Mouse (Mus musculus) limb, embryonic 12.5 days (tissue): ENCODE data around the gene Ifitm6. TPM values are rescaled to one million over a fixed set of nuclear protein-coding genes. Genes with fewer than 3 reads are reported as not detected.
A peak's percentile ranks its signal among the peaks of the same experiment; 100 is the strongest.
"Not testable (repeated sequence)": the region's sequence is repeated elsewhere in the genome, so short reads cannot be mapped to it uniquely, and the experiment has no call there.

Experiments
- ATAC-seq: fragments of 200-750 bp; cut with Nextera tagmentation; 2 replicates; pipeline ENCODE4 v1.8.0; 2017; ENCODE audit warnings: low read depth, moderate TSS enrichment; ENCODE audit not compliant: insufficient number of reproducible peaks, insufficient read depth, low FRiP score, low TSS enrichment
- H3K27ac ChIP-seq: fragments of 300-500 bp; sonication (generic); 2 replicates; pipeline ENCODE4 v1.5.1; 2016; ENCODE audit warnings: mild to moderate bottlenecking, moderate library complexity
- H3K27me3 ChIP-seq: fragments of 300-500 bp; sonication (generic); 2 replicates; pipeline ENCODE4 v1.6.1; 2016; ENCODE audit warnings: mild to moderate bottlenecking, moderate library complexity
- H3K36me3 ChIP-seq: fragments of 300-500 bp; sonication (generic); 2 replicates; pipeline ENCODE4 v1.6.1; 2016; ENCODE audit warnings: mild to moderate bottlenecking, moderate library complexity
- H3K4me1 ChIP-seq: fragments of 300-500 bp; sonication (generic); replicated peaks from 2 replicates; pipeline ENCODE4 v1.6.1; 2016
- H3K4me2 ChIP-seq: fragments of 300-500 bp; sonication (generic); 2 replicates; pipeline ENCODE4 v1.6.1; 2016; ENCODE audit warnings: mild to moderate bottlenecking, moderate library complexity
- H3K4me3 ChIP-seq: fragments of 300-500 bp; sonication (generic); replicated peaks from 2 replicates; pipeline ENCODE4 v1.5.1; 2016; ENCODE audit warnings: mild to moderate bottlenecking
- H3K9ac ChIP-seq: fragments of 300-500 bp; sonication (generic); replicated peaks from 2 replicates; pipeline ENCODE4 v1.6.1; 2016; ENCODE audit warnings: mild to moderate bottlenecking, moderate library complexity
- H3K9me3 ChIP-seq: fragments of 300-500 bp; sonication (generic); 2 replicates; pipeline ENCODE4 v1.6.1; 2016; ENCODE audit warnings: mild to moderate bottlenecking, moderate library complexity
- WGBS: fragments of 180-500 bp; shearing (Covaris S2); methylation state at CpG from one replicate; pipeline ENCODE4 v1.1.7; 2016; 5-methylcytosine and 5-hydroxymethylcytosine counted together
- polyA plus RNA-seq: library from polyadenylated mRNA; unstranded; fragments of >200 nt; fragmentation: Nextera tagmentation; extraction: Ambion mirVana; gene quantifications from 2 replicates; pipeline ENCODE4 v1.2.1, GENCODE M21; 2016

The Ifitm6 gene
- polyA plus RNA-seq, 1 experiment from 2014 or later = not detected

DNA sequence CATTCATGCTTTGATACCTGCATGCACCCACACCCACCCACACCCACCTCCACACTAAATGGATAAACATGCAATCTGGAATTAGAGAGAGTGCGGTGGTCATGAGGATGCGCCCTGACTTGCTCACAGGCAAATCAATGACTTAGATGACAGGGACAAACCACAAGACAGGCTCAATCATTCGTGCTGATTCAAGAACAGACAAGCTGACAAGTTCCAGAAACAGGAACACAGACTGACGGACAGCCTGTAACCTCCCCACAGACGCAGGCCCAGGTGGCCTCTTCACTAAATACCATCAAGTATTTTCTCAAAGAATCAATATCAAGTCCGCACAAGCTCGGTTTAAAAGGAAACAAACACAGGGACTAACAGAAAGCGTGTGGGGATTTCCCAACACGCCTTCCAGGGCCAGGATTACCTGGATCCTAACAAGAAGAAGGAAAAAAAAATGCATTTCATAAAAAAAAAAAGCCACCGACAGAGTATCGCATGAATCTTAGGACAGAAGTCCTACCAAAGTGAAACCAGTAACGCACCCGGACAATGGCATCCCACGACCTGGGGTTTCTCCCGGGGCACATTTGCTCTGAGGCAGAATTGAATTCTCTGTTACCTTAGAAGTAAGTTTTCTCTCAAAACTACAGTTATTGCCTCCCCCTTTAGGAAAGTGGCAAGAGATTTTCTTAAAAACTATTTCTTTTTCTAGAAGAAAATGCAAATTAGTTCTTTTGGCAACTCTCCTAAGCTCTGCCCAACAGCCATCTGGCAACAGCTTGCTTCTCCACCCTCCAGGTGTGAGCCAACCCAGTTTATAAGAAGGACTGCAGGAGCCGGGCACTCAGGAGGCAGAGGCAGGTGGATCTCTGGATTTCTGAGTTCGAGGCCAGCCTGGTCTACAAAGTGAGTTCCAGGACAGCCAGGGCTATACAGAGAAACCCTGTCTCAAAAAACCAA, 30.3 kb downstream of the Ifitm6 start:
- H3K9ac ChIP-seq = no peak overlapping the region
- WGBS = 87% methylated on average over 17 of the region's 17 CpGs

DNA sequence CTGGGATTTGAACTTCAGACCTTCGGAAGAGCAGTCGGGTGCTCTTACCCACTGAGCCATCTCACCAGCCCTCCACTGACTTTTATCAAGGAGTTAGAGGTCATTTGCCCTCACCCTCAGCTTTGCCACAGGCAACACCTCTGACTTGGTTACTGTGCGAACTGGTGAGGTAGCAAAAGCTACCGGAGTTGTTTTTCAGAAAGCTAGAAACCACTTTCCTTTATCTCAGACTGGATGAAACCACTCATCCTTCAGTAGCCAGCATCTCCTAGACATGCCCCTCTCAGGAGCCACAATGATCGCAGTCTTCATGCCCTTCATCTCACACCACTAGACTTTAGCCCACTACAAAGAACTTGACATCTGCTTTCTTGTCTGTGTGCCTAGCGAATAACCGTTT, 34.8 kb downstream of the Ifitm6 start:
- WGBS = 93% methylated on average over 7 of the region's 7 CpGs
- no peak overlapping the region for H3K4me2 ChIP-seq
- no peak overlapping the region for H3K9ac ChIP-seq
- no peak overlapping the region for H3K27ac ChIP-seq
- H3K9me3 ChIP-seq = 0 out of 2 replicates have a peak, but pooled peaks cover 4% of the 10 kb centered on the region
- H3K27me3 ChIP-seq = no peaks in the 10 kb centered on the region
- no peak overlapping the region for H3K4me3 ChIP-seq
- H3K4me1 ChIP-seq = no peaks in the 10 kb centered on the region
- ATAC-seq = no peak
- no peaks in the 10 kb centered on the region for H3K36me3 ChIP-seq

More for the DNA sequence above, 30.3 kb downstream of the Ifitm6 start:
- no peaks in the 10 kb centered on the region for H3K36me3 ChIP-seq
- no peak overlapping the region for H3K4me2 ChIP-seq
- H3K4me1 ChIP-seq = peaks cover 11% of the 10 kb centered on the region
- no peak overlapping the region for H3K4me3 ChIP-seq
- 0 out of 2 replicates have a peak, but pooled peaks cover 4% of the 10 kb centered on the region for H3K9me3 ChIP-seq
- no peak overlapping the region for H3K27ac ChIP-seq
- ATAC-seq = no peak
- H3K27me3 ChIP-seq = no peaks in the 10 kb centered on the region

GRCm38 (mm10) chr7:140981704-140982103, 36.0 kb downstream of the Ifitm6 start:
- no peak for ATAC-seq
- Histone ChIP-seq H3K36me3 (no peaks in the 10 kb centered on the region), H3K9me3 (0 out of 2 replicates have a peak, but pooled peaks cover 4% of the 10 kb centered on the region), H3K4me2 (no peak overlapping the region), H3K4me1 (no peaks in the 10 kb centered on the region), H3K4me3 (no peak overlapping the region), H3K9ac (no peak overlapping the region), H3K27ac (no peak overlapping the region), H3K27me3 (no peaks in the 10 kb centered on the region)
- WGBS = 94% methylated on average over 8 of the region's 8 CpGs

GRCm38 (mm10) chr7:140976720-140977119, 41.0 kb downstream of the Ifitm6 start:
- 91% methylated on average over 9 of the region's 9 CpGs for WGBS
- H3K9me3 ChIP-seq, ATAC-seq, H3K9ac ChIP-seq, H3K27ac ChIP-seq, H3K4me2 ChIP-seq, H3K27me3 ChIP-seq, H3K36me3 ChIP-seq, H3K4me3 ChIP-seq: not testable (repeated sequence)
- H3K4me1 ChIP-seq = peaks cover 17% of the 10 kb centered on the region

DNA sequence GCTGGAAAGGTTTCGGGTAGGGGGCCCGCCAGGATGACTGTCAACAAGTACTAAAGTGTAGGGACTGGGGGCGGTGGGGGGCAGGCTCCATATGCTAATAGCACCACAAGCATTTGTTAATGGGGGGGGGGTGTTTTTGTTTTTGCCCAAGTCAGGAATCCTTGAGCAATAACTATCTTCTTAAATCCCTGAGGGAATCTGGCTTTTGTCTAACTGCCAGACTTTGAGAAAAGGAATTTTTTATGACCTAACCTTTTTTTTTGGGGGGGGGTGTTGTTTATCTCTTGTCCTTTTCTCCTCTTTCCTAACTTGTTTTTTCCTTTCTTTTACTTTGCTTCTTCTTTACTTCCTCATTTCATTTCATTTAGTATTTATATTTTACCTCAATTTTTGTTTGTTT, 42.3 kb downstream of the Ifitm6 start:
- no peak overlapping the region for H3K9ac ChIP-seq
- H3K9me3 ChIP-seq = no peaks in the 10 kb centered on the region
- 31% methylated on average over 3 of the region's 3 CpGs for WGBS
- ATAC-seq = no peak
- peaks cover 29% of the 10 kb centered on the region for H3K4me1 ChIP-seq
- no peak overlapping the region for H3K4me3 ChIP-seq
- H3K4me2 ChIP-seq = no peak overlapping the region
- no peaks in the 10 kb centered on the region for H3K36me3 ChIP-seq
- H3K27ac ChIP-seq = no peak overlapping the region
- no peaks in the 10 kb centered on the region for H3K27me3 ChIP-seq

- WGBS = 29% methylated on average over 9 of the region's 9 CpGs
- Histone ChIP-seq H3K36me3 (no peaks in the 10 kb centered on the region), H3K4me3 (no peak overlapping the region), H3K9me3 (no peaks in the 10 kb centered on the region), H3K4me1 (peaks cover 34% of the 10 kb centered on the region), H3K9ac (no peak overlapping the region), H3K27ac (no peak overlapping the region), H3K27me3 (no peaks in the 10 kb centered on the region; the same call in 1 of the 2 replicates), H3K4me2 (no peak overlapping the region)
- no peak for ATAC-seq
Observed at GRCm38 (mm10) chr7:140974940-140975339, 42.8 kb downstream of the Ifitm6 start.

GRCm38 (mm10) chr7:140973396-140974165, 44.1 kb downstream of the Ifitm6 start:
- Histone ChIP-seq H3K4me1 (peaks cover 44% of the 10 kb centered on the region), H3K9ac (no peak overlapping the region), H3K4me2 (no peak overlapping the region), H3K27ac (peak overlapping the region; percentile 82), H3K4me3 (no peak overlapping the region), H3K27me3 (no peaks in the 10 kb centered on the region; the same call in 1 of the 2 replicates), H3K9me3 (no peaks in the 10 kb centered on the region), H3K36me3 (no peaks in the 10 kb centered on the region)
- WGBS = 28% methylated on average over 14 of the region's 14 CpGs
- ATAC-seq = no peak

- no peak overlapping the region for H3K9ac ChIP-seq
- H3K27ac ChIP-seq = peak overlapping the region; percentile 68
- 78% methylated on average over 8 of the region's 8 CpGs for WGBS
- H3K36me3 ChIP-seq = no peaks in the 10 kb centered on the region
- H3K9me3 ChIP-seq = no peaks in the 10 kb centered on the region
- no peak overlapping the region for H3K4me3 ChIP-seq
- no peak overlapping the region for H3K4me2 ChIP-seq
- no peaks in the 10 kb centered on the region; the same call in 1 of the 2 replicates for H3K27me3 ChIP-seq
- H3K4me1 ChIP-seq = peaks cover 61% of the 10 kb centered on the region
- ATAC-seq = peak; percentile 43; the same call in 1 of the 2 replicates
Observed at GRCm38 (mm10) chr7:140971479-140972171, 46.1 kb downstream of the Ifitm6 start.

DNA sequence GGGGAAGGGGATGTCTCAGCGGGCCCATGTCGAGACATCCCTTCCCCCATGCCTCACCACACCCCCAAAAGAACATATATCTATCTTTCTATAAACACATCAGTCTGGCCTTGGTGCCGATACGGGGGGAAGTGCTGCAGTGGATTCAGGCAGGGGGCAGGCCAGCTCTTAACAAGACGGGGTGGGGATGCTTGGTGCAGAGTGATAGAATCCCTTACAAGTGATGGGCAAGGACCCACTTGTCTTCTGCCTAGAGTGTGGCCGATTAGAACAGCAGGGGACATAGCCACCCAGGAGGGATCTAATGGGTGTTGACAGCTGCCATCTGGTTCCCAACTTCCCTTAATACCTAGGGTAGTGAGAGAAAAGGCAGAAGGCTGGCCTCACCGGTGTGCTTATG, 46.8 kb downstream of the Ifitm6 start:
- Histone ChIP-seq H3K4me2 (no peak overlapping the region), H3K4me3 (no peak overlapping the region), H3K36me3 (no peaks in the 10 kb centered on the region), H3K9ac (no peak overlapping the region), H3K27ac (peak overlapping the region; percentile 68), H3K27me3 (no peaks in the 10 kb centered on the region; the same call in 1 of the 2 replicates), H3K9me3 (no peaks in the 10 kb centered on the region), H3K4me1 (peaks cover 61% of the 10 kb centered on the region)
- 38% methylated on average over 7 of the region's 7 CpGs for WGBS
- no peak for ATAC-seq

GRCm38 (mm10) chr7:140968710-140969109, 49.0 kb downstream of the Ifitm6 start:
- Histone ChIP-seq H3K4me1 (peaks cover 52% of the 10 kb centered on the region), H3K4me2 (peak overlapping the region; percentile 48), H3K4me3 (peak overlapping the region; percentile 18; the same call in 1 of the 2 replicates)
- 23% methylated on average over 3 of the region's 3 CpGs for WGBS
- not testable (repeated sequence) for H3K9me3 ChIP-seq, ATAC-seq, H3K9ac ChIP-seq, H3K27me3 ChIP-seq, H3K36me3 ChIP-seq, H3K27ac ChIP-seq
